8 mouse cellular contexts compared by ENCODE assay signal in genomic region chr2:146621167-146621566, GRCm38 (mm10).
DNase-seq lines count a peak whose midpoint lies in the region; ATAC-seq and TF ChIP-seq lines count a peak whose summit lies in the region.

No protein-coding gene starts in this region.

- no peak overlapping the region for H3K4me2 ChIP-seq in forebrain, postnatal 0 days (ENCODE audit: low read depth)
- H3K4me2 ChIP-seq in lung, postnatal 0 days (replicated peaks; ENCODE audit: low read depth, low read length): no peak overlapping the region

- no peak for TF ChIP-seq EP300 in lung, postnatal 0 days (IDR thresholded peaks at IDR 0.05)

- peak; percentile 80 for TF ChIP-seq CTCF in forebrain, postnatal 0 days (IDR thresholded peaks at IDR 0.05; ENCODE audit: low read depth)
- TF ChIP-seq CTCF in lung, postnatal 0 days (IDR thresholded peaks at IDR 0.05): peak; percentile 76

- no peaks in the 10 kb centered on the region for H3K27me3 ChIP-seq in forebrain, postnatal 0 days (ENCODE audit: insufficient read depth, low read length)
- H3K27me3 ChIP-seq in lung, postnatal 0 days (replicated peaks; ENCODE audit: insufficient read depth, low read length): no peaks in the 10 kb centered on the region

- no peaks in the 10 kb centered on the region for H3K9me3 ChIP-seq in forebrain, postnatal 0 days (ENCODE audit: low read length)
- no peaks in the 10 kb centered on the region for H3K9me3 ChIP-seq in lung, postnatal 0 days (ENCODE audit: low read length)

- H3K4me1 ChIP-seq in forebrain, postnatal 0 days (ENCODE audit: insufficient read depth): no peaks in the 10 kb centered on the region
- no peaks in the 10 kb centered on the region for H3K4me1 ChIP-seq in lung, postnatal 0 days (ENCODE audit: insufficient read depth, low read depth, low read length)

- WGBS in forebrain, postnatal 0 days: 12% methylated on average over 5 of the region's 5 CpGs
- WGBS in lung, postnatal 0 days: 10% methylated on average over 5 of the region's 5 CpGs

- no peak overlapping the region for H3K4me3 ChIP-seq in forebrain, postnatal 0 days (ENCODE audit: low read depth, low read length)
- no peak overlapping the region for H3K4me3 ChIP-seq in lung, postnatal 0 days (ENCODE audit: low read depth, low read length)

- peak; percentile 76 for DNase-seq in testis, postnatal 10 days (ENCODE audit: low spot score)
- DNase-seq in testis, postnatal 14 days (ENCODE audit: low spot score): no peak
- peak; percentile 12 for DNase-seq in c-Kit-positive CD71-negative TER-119-negative erythroid progenitor cells, embryonic 14.5 days (ENCODE audit: low read depth)
- peak; percentile 73 for DNase-seq in forebrain, postnatal 0 days
- DNase-seq in kidney, postnatal 14 days: peak; percentile 46
- DNase-seq in lung, postnatal 0 days (ENCODE audit: low spot score): peak; percentile 73
- peak; percentile 84 for DNase-seq in retina, postnatal 1 day
- no peak for DNase-seq in spleen, postnatal 14 days (ENCODE audit: low spot score in 2 of 2)

- H3K27ac ChIP-seq in forebrain, postnatal 0 days (ENCODE audit: low read depth, low read length): no peak overlapping the region
- no peak overlapping the region for H3K27ac ChIP-seq in lung, postnatal 0 days (ENCODE audit: low read length)

- no peaks in the 10 kb centered on the region for H3K36me3 ChIP-seq in forebrain, postnatal 0 days (ENCODE audit: insufficient read depth)
- no peaks in the 10 kb centered on the region for H3K36me3 ChIP-seq in lung, postnatal 0 days (ENCODE audit: insufficient read depth, low read length)

- H3K9ac ChIP-seq in forebrain, postnatal 0 days: no peak overlapping the region
- no peak overlapping the region for H3K9ac ChIP-seq in lung, postnatal 0 days (replicated peaks; ENCODE audit: low read depth)

- ATAC-seq in forebrain, postnatal 0 days: peak; percentile 55; the same call in 1 of the 2 replicates
- ATAC-seq in lung, postnatal 0 days: no peak

Comparison
In these comparisons a context has a peak if more than half of its experiments do, and no peak if none do; other contexts are left out.
1. DNase-seq: peak in testis, postnatal 10 days (single experiment), c-Kit-positive CD71-negative TER-119-negative erythroid progenitor cells, embryonic 14.5 days (single experiment), forebrain, postnatal 0 days (single experiment), kidney, postnatal 14 days (single experiment), lung, postnatal 0 days (single experiment) and retina, postnatal 1 day (single experiment); none in testis, postnatal 14 days (single experiment) and spleen, postnatal 14 days (0 of 2).